In the genomic region with DNA sequence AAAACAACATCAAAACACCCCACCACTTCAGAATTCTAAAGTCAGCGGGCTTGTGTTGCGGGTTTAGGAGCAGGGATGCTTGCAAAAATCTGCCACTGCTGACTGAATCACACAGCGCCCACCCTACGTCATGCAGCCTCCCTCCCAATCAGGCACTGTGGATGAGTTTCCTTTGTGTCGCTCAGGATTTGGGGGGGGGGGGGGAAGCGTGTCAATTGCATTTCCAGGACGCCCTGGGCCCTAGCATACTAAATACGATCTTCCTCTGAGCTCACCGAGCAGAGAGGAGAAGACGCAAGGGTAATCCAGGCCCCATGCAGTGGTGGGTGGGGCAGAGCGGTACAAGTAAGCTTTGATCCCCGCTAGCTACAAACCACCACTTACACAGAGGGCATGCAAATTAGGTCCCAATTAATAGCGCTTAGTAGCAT, we compare ENCODE assay signal across 8 mouse cellular contexts.
A peak's percentile ranks its signal among the peaks of the same experiment; 100 is the strongest.
DNase-seq lines count a peak whose midpoint lies in the region; ATAC-seq and TF ChIP-seq lines count a peak whose summit lies in the region.

No protein-coding gene starts in this region.

- H3K4me3 ChIP-seq in ES-E14 (ENCODE audit: insufficient read depth in 1 of 2, low read depth in 1 of 2, low read length in 2 of 2, poor library complexity in 1 of 2, severe bottlenecking in 1 of 2), result peak overlapping the region; percentile 29 to 51; a peak in 2 of 4 replicates
- H3K4me3 ChIP-seq in forebrain, embryonic 16.5 days (replicated peaks; ENCODE audit: low read length), result peak overlapping the region; percentile 45
- peak overlapping the region; percentile 33 for H3K4me3 ChIP-seq in hindbrain, postnatal 0 days (ENCODE audit: low read length)
- peak overlapping the region; percentile 60 for H3K4me3 ChIP-seq in limb, embryonic 10.5 days
- peak overlapping the region; percentile 31 for H3K4me3 ChIP-seq in midbrain, postnatal 0 days (ENCODE audit: low read depth, low read length)

- H3K4me1 ChIP-seq in ES-E14 (ENCODE audit: control insufficient read depth in 2 of 2, insufficient read depth in 2 of 2, low read length in 2 of 2, poor library complexity in 1 of 2), result peaks cover 4 to 9% of the 10 kb centered on the region in 2 experiments; a peak in 1 of 4 replicates
- peaks cover 24% of the 10 kb centered on the region for H3K4me1 ChIP-seq in forebrain, embryonic 16.5 days (replicated peaks; ENCODE audit: control insufficient read depth, insufficient read depth, low read length)
- peaks cover 9% of the 10 kb centered on the region; the same call in 1 of the 2 replicates for H3K4me1 ChIP-seq in hindbrain, postnatal 0 days (ENCODE audit: insufficient read depth, low read length)
- H3K4me1 ChIP-seq in limb, embryonic 10.5 days, result peaks cover 22% of the 10 kb centered on the region
- peaks cover 4% of the 10 kb centered on the region; the same call in 1 of the 2 replicates for H3K4me1 ChIP-seq in midbrain, postnatal 0 days (ENCODE audit: insufficient read depth, low read length)

- WGBS in forebrain, embryonic 16.5 days, result 0% methylated on average over 13 of the region's 13 CpGs
- 1% methylated on average over 13 of the region's 13 CpGs for WGBS in hindbrain, postnatal 0 days
- under 1% methylated on average over 13 of the region's 13 CpGs for WGBS in limb, embryonic 10.5 days
- WGBS in midbrain, postnatal 0 days, result 0% methylated on average over 12 of the region's 13 CpGs

- in situ Hi-C loops in ES-E14 (cut with MboI; ENCODE audit: low sequenced_read_pairs in 2 of 2, unreplicated experiment in 2 of 2), result no loop called here

- H3K4me2 ChIP-seq in forebrain, embryonic 16.5 days (ENCODE audit: low read length), result peak overlapping the region; percentile 69
- peak overlapping the region; percentile 60 for H3K4me2 ChIP-seq in hindbrain, postnatal 0 days (ENCODE audit: low read depth, low read length)
- peak overlapping the region; percentile 61 for H3K4me2 ChIP-seq in midbrain, postnatal 0 days (ENCODE audit: low read depth, low read length, poor library complexity, severe bottlenecking)

- H3K27me3 ChIP-seq in forebrain, embryonic 16.5 days (replicated peaks; ENCODE audit: control insufficient read depth, insufficient read depth, low read length), result no peaks in the 10 kb centered on the region
- H3K27me3 ChIP-seq in hindbrain, postnatal 0 days (ENCODE audit: insufficient read depth, low read length), result no peaks in the 10 kb centered on the region
- H3K27me3 ChIP-seq in limb, embryonic 10.5 days (ENCODE audit: low read depth, poor library complexity, severe bottlenecking), result no peaks in the 10 kb centered on the region
- H3K27me3 ChIP-seq in midbrain, postnatal 0 days (ENCODE audit: insufficient read depth, low read length), result no peaks in the 10 kb centered on the region

- peak; percentile 47 for DNase-seq in ES-E14 (ENCODE audit: low read depth, low spot score)
- DNase-seq in hindbrain, postnatal 0 days (ENCODE audit: low spot score), result peak; percentile 90
- peak; percentile 64 for DNase-seq in limb, embryonic 10.5 days (ENCODE audit: low spot score)
- peak; percentile 94 for DNase-seq in midbrain, postnatal 0 days (ENCODE audit: low spot score)
- peak; percentile 38 for DNase-seq in yolk sac, embryonic 10.5 days (ENCODE audit: low spot score)
- DNase-seq in urinary bladder, postnatal 10 days (ENCODE audit: low spot score), result no peak

- ATAC-seq in cerebellum, adult (ENCODE audit: insufficient number of reproducible peaks, low FRiP score, low TSS enrichment), result peak; percentile 74
- ATAC-seq in forebrain, embryonic 16.5 days, result peak; percentile 95
- ATAC-seq in hindbrain, postnatal 0 days, result peak; percentile 96
- peak; percentile 96 for ATAC-seq in midbrain, postnatal 0 days (ENCODE audit: low FRiP score)

- no peaks in the 10 kb centered on the region for H3K9me3 ChIP-seq in ES-E14 (ENCODE audit: control insufficient read depth, insufficient read depth, low read depth, low read length)
- H3K9me3 ChIP-seq in forebrain, embryonic 16.5 days (ENCODE audit: control insufficient read depth, low read length), result peaks cover 6% of the 10 kb centered on the region; the same call in 1 of the 2 replicates
- 0 out of 2 replicates have a peak, but pooled peaks cover 3% of the 10 kb centered on the region for H3K9me3 ChIP-seq in hindbrain, postnatal 0 days (ENCODE audit: low read length)
- H3K9me3 ChIP-seq in limb, embryonic 10.5 days (replicated peaks), result no peaks in the 10 kb centered on the region
- H3K9me3 ChIP-seq in midbrain, postnatal 0 days (ENCODE audit: low read length), result 0 out of 2 replicates have a peak, but pooled peaks cover 6% of the 10 kb centered on the region

- no peak overlapping the region for H3K9ac ChIP-seq in ES-E14 (ENCODE audit: insufficient read depth, low read depth, low read length, poor library complexity, severe bottlenecking)
- H3K9ac ChIP-seq in forebrain, embryonic 16.5 days (replicated peaks; ENCODE audit: low read depth, low read length), result peak overlapping the region; percentile 70
- peak overlapping the region; percentile 33 for H3K9ac ChIP-seq in hindbrain, postnatal 0 days (replicated peaks; ENCODE audit: low read length)
- H3K9ac ChIP-seq in midbrain, postnatal 0 days (replicated peaks; ENCODE audit: low read length, poor library complexity, severe bottlenecking), result peak overlapping the region; percentile 65

- no peak overlapping the region for H3K27ac ChIP-seq in ES-E14 (ENCODE audit: insufficient read depth, low read depth, low read length, poor library complexity, severe bottlenecking)
- peak overlapping the region; percentile 98 for H3K27ac ChIP-seq in forebrain, embryonic 16.5 days (ENCODE audit: low read length)
- H3K27ac ChIP-seq in hindbrain, postnatal 0 days, result peak overlapping the region; percentile 91
- peak overlapping the region; percentile 84 for H3K27ac ChIP-seq in limb, embryonic 10.5 days
- peak overlapping the region; percentile 88 for H3K27ac ChIP-seq in midbrain, postnatal 0 days (ENCODE audit: low read depth, low read length)

- H3K36me3 ChIP-seq in ES-E14 (ENCODE audit: control insufficient read depth, insufficient read depth, low read length, poor library complexity, severe bottlenecking), result no peaks in the 10 kb centered on the region
- no peaks in the 10 kb centered on the region for H3K36me3 ChIP-seq in forebrain, embryonic 16.5 days (ENCODE audit: control insufficient read depth, insufficient read depth)
- H3K36me3 ChIP-seq in hindbrain, postnatal 0 days (ENCODE audit: insufficient read depth, low read length), result no peaks in the 10 kb centered on the region
- no peaks in the 10 kb centered on the region for H3K36me3 ChIP-seq in limb, embryonic 10.5 days
- no peaks in the 10 kb centered on the region for H3K36me3 ChIP-seq in midbrain, postnatal 0 days (ENCODE audit: insufficient read depth, low read length)

- TF ChIP-seq CTCF in hindbrain, postnatal 0 days (IDR thresholded peaks at IDR 0.05; ENCODE audit: low read depth), result no peak
- TF ChIP-seq CTCF in midbrain, postnatal 0 days (IDR thresholded peaks at IDR 0.05), result no peak; the same call in 1 of the 2 replicates

TF ChIP-seq in ES-E14, 5 proteins besides CTCF, POLR2A, EP300 and RAD21:
- TF ChIP-seq CHD2 (IDR thresholded peaks at IDR 0.05; ENCODE audit: low read depth, low read length), result no peak
- TF ChIP-seq ZC3H11A (IDR thresholded peaks at IDR 0.05; ENCODE audit: borderline replicate concordance, low read depth, low read length), result no peak
- no peak for TF ChIP-seq HCFC1 (IDR thresholded peaks at IDR 0.05; ENCODE audit: borderline replicate concordance, insufficient read depth, low read length)
- no peak for TF ChIP-seq MAFK (IDR thresholded peaks at IDR 0.05; ENCODE audit: insufficient read depth, low read depth, low read length)
- TF ChIP-seq ZNF384 (IDR thresholded peaks at IDR 0.05; ENCODE audit: low read depth, low read length), result no peak
